Mouse (Mus musculus): ENCODE measurements at regions not wholly inside any gene's neighbourhood (a gene's known extent, or its start where the extent isn't known, plus 50 kb on each side); places are given as distances from the start of the nearest gene placed in this dataset.

GRCm38 (mm10) chr17:84890871-84891599, 65.5 kb upstream of the Ppm1b start:
- peak in 1 of 2 experiments; percentile 29 for DNase-seq

- DNase-seq: no peak
Measured at GRCm38 (mm10) chr17:84893273-84894033, 63.1 kb upstream of the Ppm1b start.

GRCm38 (mm10) chr17:84895526-84895925, 61.0 kb upstream of the Ppm1b start:
- DNase-seq: no peak

- DNase-seq: no peak
Measured at GRCm38 (mm10) chr17:84896572-84896971, 60.0 kb upstream of the Ppm1b start.

GRCm38 (mm10) chr17:84898407-84898806, 58.1 kb upstream of the Ppm1b start:
- DNase-seq: no peak

- DNase-seq: no peak
Measured at GRCm38 (mm10) chr17:84903625-84904337, 52.8 kb upstream of the Ppm1b start.
